Mouse (Mus musculus) adrenal gland (tissue): ENCODE measurements around the gene Hemgn.

Experiments used
- intact Hi-C: fragments of 180-260 bp; cut with DNase I; formaldehyde crosslinking; loops from one replicate; pipeline ENCODE4 v1.15.1; 2025

The Hemgn gene

DNA sequence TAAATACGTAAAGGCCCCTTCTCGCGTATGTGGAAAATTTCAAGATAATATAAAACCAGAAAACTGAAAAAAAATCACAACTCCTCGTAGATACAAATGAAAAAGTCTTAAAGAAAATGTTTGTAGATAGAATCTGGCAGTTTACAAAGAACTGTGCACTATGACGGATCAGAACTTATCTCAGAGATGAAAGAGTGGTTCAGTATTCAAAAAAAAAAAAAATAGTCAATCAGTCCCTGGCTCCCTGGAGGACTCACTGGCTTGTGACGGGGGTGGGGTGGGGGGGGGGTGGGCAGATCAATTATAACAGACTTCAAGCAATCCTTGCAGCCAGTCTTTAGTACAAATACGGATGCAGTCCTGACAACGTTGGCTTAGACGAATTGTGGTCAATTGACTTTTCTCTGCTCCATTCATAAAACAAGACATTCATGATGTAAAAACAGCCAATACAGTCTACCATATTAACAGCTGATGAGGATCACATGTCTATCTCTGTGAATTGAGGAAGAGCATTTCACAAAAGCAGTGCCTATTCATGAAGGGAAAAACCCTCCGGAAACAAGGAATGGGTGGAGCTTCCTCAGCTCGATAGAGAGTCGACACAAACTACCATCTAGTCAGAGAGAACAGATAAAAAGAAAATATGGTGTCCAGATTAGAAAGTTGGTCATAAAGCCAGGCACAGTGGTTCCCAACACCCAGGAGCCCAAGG, 53.6 kb downstream of the Hemgn start:
- intact Hi-C loops = no loop called here

GRCm38 (mm10) chr4:46356351-46357133, 56.8 kb downstream of the Hemgn start:
- intact Hi-C loops = no loop called here

- intact Hi-C loops = no loop called here
Measured at GRCm38 (mm10) chr4:46353045-46353444, 60.3 kb downstream of the Hemgn start.

GRCm38 (mm10) chr4:46349530-46349929, 63.8 kb downstream of the Hemgn start:
- intact Hi-C loops = loop anchor here (10.0 kb wide), 1 partner anchor 145 kb away; no protein-coding TSS in a partner anchor

DNA sequence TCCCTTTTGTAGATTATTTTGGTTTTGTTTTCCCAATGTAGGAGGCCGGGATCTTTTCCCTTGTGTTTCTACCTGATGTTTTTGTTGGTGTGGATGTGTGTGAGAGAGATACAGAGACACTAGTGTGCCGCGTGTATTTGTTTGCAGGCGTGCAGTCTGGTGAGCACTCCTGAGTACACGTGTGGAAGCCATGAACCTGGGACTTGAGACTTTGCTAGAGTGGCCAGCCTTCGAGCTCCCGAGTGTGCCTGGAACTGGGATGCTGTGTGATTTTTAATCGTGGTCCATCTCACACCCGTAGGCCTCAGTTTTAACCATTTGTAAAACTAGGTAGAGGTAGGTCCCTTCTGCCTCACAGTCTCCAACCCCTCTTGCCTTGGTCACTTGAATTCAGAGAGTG, 64.4 kb downstream of the Hemgn start:
- intact Hi-C loops = loop anchor here (10.0 kb wide), 1 partner anchor 144 kb away; no protein-coding TSS in a partner anchor

GRCm38 (mm10) chr4:46347580-46348515, 65.5 kb downstream of the Hemgn start:
- intact Hi-C loops = loop anchor here (10.0 kb wide), 1 partner anchor 143 kb away; no protein-coding TSS in a partner anchor

DNA sequence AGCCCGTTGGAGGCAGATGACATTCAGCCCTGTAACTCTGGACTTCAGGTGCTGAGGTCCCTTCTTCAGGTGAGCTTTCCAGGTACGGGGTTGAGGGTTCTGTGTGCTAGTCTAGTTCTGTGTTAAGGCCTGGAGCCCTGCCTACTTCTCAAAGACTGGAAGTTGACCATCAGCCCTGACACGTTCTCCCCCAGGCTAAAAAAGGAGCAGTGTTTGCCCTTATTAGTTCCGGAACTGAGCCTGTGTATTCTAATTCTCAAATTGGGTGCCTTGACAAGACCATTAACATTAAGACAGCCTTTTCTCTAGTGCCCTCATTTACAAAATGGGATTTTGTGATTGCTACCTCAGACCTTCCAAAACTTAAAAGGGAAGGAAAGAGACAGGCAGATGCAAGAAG, 66.2 kb downstream of the Hemgn start:
- intact Hi-C loops = loop anchor here (10.0 kb wide), 1 partner anchor 142 kb away; no protein-coding TSS in a partner anchor

GRCm38 (mm10) chr4:46346221-46346620, 67.1 kb downstream of the Hemgn start:
- intact Hi-C loops = loop anchor here (10.0 kb wide), 1 partner anchor 141 kb away; no protein-coding TSS in a partner anchor

- intact Hi-C loops = loop anchor here (10.0 kb wide), 1 partner anchor 141 kb away; no protein-coding TSS in a partner anchor
Measured at GRCm38 (mm10) chr4:46345773-46346100, 67.6 kb downstream of the Hemgn start.

DNA sequence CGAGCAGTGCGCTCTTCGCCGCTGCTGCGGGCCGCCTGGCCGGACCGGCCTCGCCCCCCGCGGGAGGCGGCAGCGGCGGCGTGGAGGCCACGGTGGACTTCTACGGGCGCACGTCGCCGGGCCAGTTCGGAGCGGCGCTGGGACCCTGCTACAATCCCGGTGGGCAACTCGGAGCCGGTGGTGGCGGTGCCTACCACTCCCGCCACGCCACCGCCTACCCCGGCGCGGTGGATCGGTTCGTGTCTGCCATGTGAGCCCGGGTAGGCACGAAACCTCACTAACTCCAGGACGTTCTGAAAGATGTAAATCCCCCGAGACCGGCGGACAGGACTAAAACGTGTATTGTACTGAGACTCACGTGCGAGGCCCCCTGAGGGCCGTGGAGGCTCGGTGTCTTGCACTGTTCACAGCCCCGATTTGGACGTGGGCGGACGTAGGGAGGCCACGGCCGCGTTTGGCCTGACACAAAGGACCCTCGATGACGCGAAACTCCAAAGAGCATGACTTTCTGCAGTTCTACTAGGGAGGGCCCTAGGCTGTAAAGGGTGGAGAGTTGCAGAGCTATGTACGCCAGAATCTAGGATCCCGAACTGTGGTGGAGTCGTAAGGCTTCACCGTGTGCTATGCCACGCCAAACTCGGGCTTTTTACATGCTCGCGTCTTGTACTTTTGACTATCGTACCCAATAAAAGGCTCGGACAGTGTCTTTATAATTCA, 68.1 kb downstream of the Hemgn start:
- intact Hi-C loops = loop anchor here (10.0 kb wide), 1 partner anchor 140 kb away; no protein-coding TSS in a partner anchor

DNA sequence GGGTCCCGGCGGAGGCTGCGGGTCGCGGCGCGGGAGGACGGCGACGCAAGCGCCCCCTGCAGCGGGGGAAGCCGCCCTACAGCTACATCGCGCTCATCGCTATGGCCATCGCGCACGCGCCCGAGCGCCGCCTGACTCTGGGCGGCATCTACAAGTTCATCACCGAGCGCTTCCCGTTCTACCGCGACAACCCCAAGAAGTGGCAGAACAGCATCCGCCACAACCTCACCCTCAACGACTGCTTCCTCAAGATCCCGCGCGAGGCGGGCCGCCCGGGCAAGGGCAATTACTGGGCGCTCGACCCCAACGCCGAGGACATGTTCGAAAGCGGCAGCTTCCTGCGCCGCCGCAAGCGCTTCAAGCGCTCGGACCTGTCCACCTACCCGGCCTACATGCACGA, 69.0 kb downstream of the Hemgn start:
- intact Hi-C loops = loop anchor here (10.0 kb wide), 1 partner anchor 139 kb away; no protein-coding TSS in a partner anchor
